Mouse (Mus musculus) spleen, adult 12 weeks (tissue): ENCODE measurements around the gene Tlr8.
A peak's percentile ranks its signal among the peaks of the same experiment; 100 is the strongest.
"Not testable (repeated sequence)": the region's sequence is repeated elsewhere in the genome, so short reads cannot be mapped to it uniquely, and the experiment has no call there.

Experiments used
- DNase-seq: peaks from one replicate; pipeline ENCODE4 v3.0.0; 2022; ENCODE audit warnings: low spot score

The Tlr8 gene

GRCm38 (mm10) chrX:167264086-167264485, at the start of gene Tlr8:
Tlr8 (minus strand) TSS chrX:167264329.
- DNase-seq: no peak

GRCm38 (mm10) chrX:167302061-167302460, 37.9 kb upstream of the Tlr8 start:
- not testable (repeated sequence) for DNase-seq

GRCm38 (mm10) chrX:167276953-167277352, 12.8 kb upstream of the Tlr8 start:
- peak; percentile 22 for DNase-seq

GRCm38 (mm10) chrX:167276551-167276950, 12.4 kb upstream of the Tlr8 start:
- DNase-seq: no peak

GRCm38 (mm10) chrX:167263530-167263929, 599 bp downstream of the Tlr8 start:
- no peak for DNase-seq

GRCm38 (mm10) chrX:167241736-167242135, 22.4 kb downstream of the Tlr8 start:
- no peak for DNase-seq

- DNase-seq: no peak
Observed at GRCm38 (mm10) chrX:167239293-167239921, 24.7 kb downstream of the Tlr8 start.

GRCm38 (mm10) chrX:167233104-167233687, 30.9 kb downstream of the Tlr8 start:
- DNase-seq: no peak

GRCm38 (mm10) chrX:167231150-167231549, 33.0 kb downstream of the Tlr8 start:
- DNase-seq: no peak

- no peak for DNase-seq
Observed at GRCm38 (mm10) chrX:167229819-167230218, 34.3 kb downstream of the Tlr8 start.

GRCm38 (mm10) chrX:167229206-167229605, 34.9 kb downstream of the Tlr8 start:
- DNase-seq: peak; percentile 31

GRCm38 (mm10) chrX:167227756-167228155, 36.4 kb downstream of the Tlr8 start:
- no peak for DNase-seq

GRCm38 (mm10) chrX:167227138-167227537, 37.0 kb downstream of the Tlr8 start:
- DNase-seq: no peak

GRCm38 (mm10) chrX:167226570-167226969, 37.6 kb downstream of the Tlr8 start:
- no peak for DNase-seq

GRCm38 (mm10) chrX:167212707-167213106, 51.4 kb downstream of the Tlr8 start:
- DNase-seq: no peak

- no peak for DNase-seq
Observed at GRCm38 (mm10) chrX:167211871-167212555, 52.1 kb downstream of the Tlr8 start.

GRCm38 (mm10) chrX:167210319-167210728, 53.8 kb downstream of the Tlr8 start:
- DNase-seq: no peak

- no peak for DNase-seq
Observed at GRCm38 (mm10) chrX:167209828-167210227, 54.3 kb downstream of the Tlr8 start.

GRCm38 (mm10) chrX:167208978-167209754, 55.0 kb downstream of the Tlr8 start, which contains the start of gene Tmsb4x:
Tmsb4x (minus strand) TSS chrX:167209315.
- peak; percentile 62 for DNase-seq

GRCm38 (mm10) chrX:167208506-167208820, 55.7 kb downstream of the Tlr8 start:
- DNase-seq: no peak

- no peak for DNase-seq
Observed at GRCm38 (mm10) chrX:167207741-167208505, 56.2 kb downstream of the Tlr8 start.
